Mouse (Mus musculus): Measurements from ENCODE around the gene Cela3a. TPM values are rescaled to one million over a fixed set of nuclear protein-coding genes. Genes with fewer than 3 reads are reported as not detected.
A peak's percentile ranks its signal among the peaks of the same experiment; 100 is the strongest.

The Cela3a gene
- polyA plus RNA-seq, 1 experiment: not detected

DNA sequence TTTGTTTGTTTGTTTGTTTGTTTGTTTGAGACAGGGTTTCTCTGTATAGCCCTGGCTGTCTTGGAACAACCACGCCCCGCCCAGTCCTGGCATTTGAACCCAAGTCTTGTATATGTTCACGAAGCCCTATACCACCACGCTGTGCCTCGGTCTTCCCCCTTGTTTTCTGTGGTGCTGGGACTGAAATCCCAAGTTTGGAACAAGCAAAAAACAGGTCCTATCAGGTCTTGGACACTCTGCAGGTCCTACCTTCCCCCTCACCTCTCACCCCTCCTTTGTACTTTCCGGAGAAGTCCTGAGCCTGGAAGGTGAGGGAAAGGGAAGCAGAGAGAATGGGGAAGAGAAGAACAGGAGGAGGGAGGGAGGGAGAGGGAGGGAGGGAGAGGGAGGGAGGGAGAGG lies 42.6 kb upstream of the Cela3a start:
- WGBS: 89% methylated on average over 6 of the region's 6 CpGs
- Histone ChIP-seq H3K27ac (ENCODE audit: insufficient read depth, low read depth, low read length) (no peak overlapping the region), H3K4me3 (ENCODE audit: insufficient read depth, low read depth, low read length) (no peak overlapping the region), H3K27me3 (replicated peaks; ENCODE audit: control insufficient read depth, insufficient read depth, low read length) (no peaks in the 10 kb centered on the region), H3K36me3 (ENCODE audit: control insufficient read depth, insufficient read depth, low read length) (no peaks in the 10 kb centered on the region), H3K4me1 (ENCODE audit: control insufficient read depth, insufficient read depth, low read length) (peaks cover 3% of the 10 kb centered on the region; the same call in 1 of the 2 replicates)
- TF ChIP-seq POLR2A (IDR thresholded peaks at IDR 0.05; ENCODE audit: low read depth, low read length): no peak
- no peak for TF ChIP-seq CTCF (conservative IDR thresholded peaks at IDR 0.05; ENCODE audit: insufficient read depth, insufficient read length, low read depth, low read length)
- no peak for DNase-seq

DNA sequence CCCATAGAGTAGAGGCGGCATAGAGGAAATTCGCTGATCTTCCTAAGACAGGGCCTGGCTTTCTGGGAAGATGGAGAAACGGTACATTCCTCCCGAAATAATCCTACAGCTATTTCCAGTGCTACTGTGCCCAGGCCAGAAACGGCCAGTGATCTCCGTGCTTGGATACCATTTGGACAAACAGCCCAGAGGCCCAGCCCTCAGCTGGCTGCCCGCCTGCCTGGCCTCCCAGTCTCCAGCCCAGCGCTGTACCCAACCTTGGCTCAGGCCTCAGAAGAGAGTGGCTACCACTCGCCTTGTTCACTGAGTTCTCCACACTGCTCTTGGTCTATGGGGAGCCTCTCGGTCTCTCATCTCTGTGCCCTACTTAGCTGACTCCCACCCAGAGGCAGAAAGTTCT lies 40.1 kb upstream of the Cela3a start:
- WGBS: 79% methylated on average over 10 of the region's 10 CpGs
- DNase-seq: no peak
- no peak overlapping the region for H3K4me3 ChIP-seq (ENCODE audit: insufficient read depth, low read depth, low read length)

DNA sequence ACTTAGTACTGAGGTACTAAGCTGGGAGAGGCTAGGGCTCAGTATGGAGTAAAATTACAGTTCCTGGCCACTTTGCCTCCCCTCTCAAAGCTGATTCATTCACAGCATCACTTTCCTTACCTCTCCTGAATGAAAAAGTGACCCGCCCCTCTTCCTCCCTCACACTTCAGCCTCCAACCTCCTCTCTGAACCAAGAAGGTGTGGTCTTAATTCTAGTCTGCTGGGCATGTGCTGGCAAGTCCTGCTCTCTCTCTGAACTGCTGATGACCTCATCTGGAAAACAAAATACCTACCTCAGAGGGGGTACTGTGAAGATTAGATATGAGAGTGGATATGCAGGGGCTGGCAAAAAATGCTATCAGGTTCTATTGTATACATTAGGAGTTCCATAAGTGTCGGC lies 39.5 kb upstream of the Cela3a start:
- TF ChIP-seq POLR2A (IDR thresholded peaks at IDR 0.05; ENCODE audit: low read depth, low read length) (no peak), CTCF (conservative IDR thresholded peaks at IDR 0.05; ENCODE audit: insufficient read depth, insufficient read length, low read depth, low read length) (no peak)
- H3K36me3 ChIP-seq (ENCODE audit: control insufficient read depth, insufficient read depth, low read length): no peaks in the 10 kb centered on the region
- WGBS: 88% methylated on average over 2 of the region's 2 CpGs
- H3K4me1 ChIP-seq (ENCODE audit: control insufficient read depth, insufficient read depth, low read length): peaks cover 3% of the 10 kb centered on the region; the same call in 1 of the 2 replicates
- H3K27ac ChIP-seq (ENCODE audit: insufficient read depth, low read depth, low read length): no peak overlapping the region
- no peak overlapping the region for H3K4me3 ChIP-seq (ENCODE audit: insufficient read depth, low read depth, low read length)
- no peak for DNase-seq
- no peaks in the 10 kb centered on the region for H3K27me3 ChIP-seq (replicated peaks; ENCODE audit: control insufficient read depth, insufficient read depth, low read length)

More for the DNA sequence above, 40.1 kb upstream of the Cela3a start:
- H3K4me1 ChIP-seq (ENCODE audit: control insufficient read depth, insufficient read depth, low read length): peaks cover 3% of the 10 kb centered on the region; the same call in 1 of the 2 replicates
- H3K27me3 ChIP-seq (replicated peaks; ENCODE audit: control insufficient read depth, insufficient read depth, low read length): no peaks in the 10 kb centered on the region
- H3K27ac ChIP-seq (ENCODE audit: insufficient read depth, low read depth, low read length): no peak overlapping the region
- no peaks in the 10 kb centered on the region for H3K36me3 ChIP-seq (ENCODE audit: control insufficient read depth, insufficient read depth, low read length)
- no peak for TF ChIP-seq CTCF (conservative IDR thresholded peaks at IDR 0.05; ENCODE audit: insufficient read depth, insufficient read length, low read depth, low read length)
- no peak for TF ChIP-seq POLR2A (IDR thresholded peaks at IDR 0.05; ENCODE audit: low read depth, low read length)

DNA sequence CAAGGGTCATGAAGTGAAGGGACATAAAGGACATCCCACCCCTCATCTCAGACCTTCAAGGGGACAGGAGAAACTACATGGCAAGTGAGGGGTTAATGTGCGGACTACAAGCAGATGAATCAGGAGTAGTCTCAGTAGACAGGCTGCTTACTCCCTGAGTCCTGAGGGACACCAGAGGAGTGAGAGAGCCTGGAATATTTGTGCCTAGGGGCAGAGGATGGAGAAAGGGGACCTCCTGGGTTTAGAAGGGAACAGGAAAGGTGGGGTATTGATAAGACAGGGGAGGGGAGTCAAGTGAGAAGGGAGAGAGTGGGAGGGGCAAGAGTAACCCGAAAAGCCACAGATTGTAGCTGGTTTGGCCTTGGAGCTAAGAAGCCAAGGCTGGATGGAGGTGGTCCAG lies 39.0 kb upstream of the Cela3a start:
- Histone ChIP-seq H3K4me3 (ENCODE audit: insufficient read depth, low read depth, low read length) (no peak overlapping the region), H3K27ac (ENCODE audit: insufficient read depth, low read depth, low read length) (no peak overlapping the region), H3K4me1 (ENCODE audit: control insufficient read depth, insufficient read depth, low read length) (peaks cover 3% of the 10 kb centered on the region; the same call in 1 of the 2 replicates), H3K36me3 (ENCODE audit: control insufficient read depth, insufficient read depth, low read length) (no peaks in the 10 kb centered on the region), H3K27me3 (replicated peaks; ENCODE audit: control insufficient read depth, insufficient read depth, low read length) (no peaks in the 10 kb centered on the region)
- 44% methylated on average over 2 of the region's 2 CpGs for WGBS
- no peak for TF ChIP-seq POLR2A (IDR thresholded peaks at IDR 0.05; ENCODE audit: low read depth, low read length)
- TF ChIP-seq CTCF (conservative IDR thresholded peaks at IDR 0.05; ENCODE audit: insufficient read depth, insufficient read length, low read depth, low read length): no peak
- DNase-seq: no peak

DNA sequence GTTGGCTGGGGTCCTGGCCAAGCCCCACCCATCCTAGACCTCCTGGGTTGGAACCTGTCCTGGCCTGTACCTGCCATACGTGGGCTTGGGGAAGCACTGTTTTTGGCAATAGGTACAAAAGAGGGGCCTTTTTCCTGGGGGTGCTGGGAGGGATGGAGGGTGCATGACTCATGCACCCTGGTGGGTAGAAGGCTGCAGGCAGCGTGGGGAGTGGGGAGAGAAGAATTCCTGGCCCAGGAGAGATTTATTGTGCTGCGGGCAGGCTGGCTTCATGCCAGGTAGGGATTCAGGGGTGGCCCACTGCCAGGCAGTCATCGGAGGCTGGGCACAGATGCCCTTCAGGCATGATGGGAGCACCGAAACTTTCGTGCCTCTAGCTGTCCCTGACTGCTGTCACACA lies 38.6 kb upstream of the Cela3a start:
- no peak overlapping the region for H3K4me3 ChIP-seq (ENCODE audit: insufficient read depth, low read depth, low read length)
- H3K27ac ChIP-seq (ENCODE audit: insufficient read depth, low read depth, low read length): no peak overlapping the region
- TF ChIP-seq POLR2A (IDR thresholded peaks at IDR 0.05; ENCODE audit: low read depth, low read length): no peak
- no peak for TF ChIP-seq CTCF (conservative IDR thresholded peaks at IDR 0.05; ENCODE audit: insufficient read depth, insufficient read length, low read depth, low read length)
- no peaks in the 10 kb centered on the region for H3K36me3 ChIP-seq (ENCODE audit: control insufficient read depth, insufficient read depth, low read length)
- no peaks in the 10 kb centered on the region for H3K27me3 ChIP-seq (replicated peaks; ENCODE audit: control insufficient read depth, insufficient read depth, low read length)
- peaks cover 3% of the 10 kb centered on the region; the same call in 1 of the 2 replicates for H3K4me1 ChIP-seq (ENCODE audit: control insufficient read depth, insufficient read depth, low read length)
- 13% methylated on average over 6 of the region's 6 CpGs for WGBS
- DNase-seq: peak; percentile 35

DNA sequence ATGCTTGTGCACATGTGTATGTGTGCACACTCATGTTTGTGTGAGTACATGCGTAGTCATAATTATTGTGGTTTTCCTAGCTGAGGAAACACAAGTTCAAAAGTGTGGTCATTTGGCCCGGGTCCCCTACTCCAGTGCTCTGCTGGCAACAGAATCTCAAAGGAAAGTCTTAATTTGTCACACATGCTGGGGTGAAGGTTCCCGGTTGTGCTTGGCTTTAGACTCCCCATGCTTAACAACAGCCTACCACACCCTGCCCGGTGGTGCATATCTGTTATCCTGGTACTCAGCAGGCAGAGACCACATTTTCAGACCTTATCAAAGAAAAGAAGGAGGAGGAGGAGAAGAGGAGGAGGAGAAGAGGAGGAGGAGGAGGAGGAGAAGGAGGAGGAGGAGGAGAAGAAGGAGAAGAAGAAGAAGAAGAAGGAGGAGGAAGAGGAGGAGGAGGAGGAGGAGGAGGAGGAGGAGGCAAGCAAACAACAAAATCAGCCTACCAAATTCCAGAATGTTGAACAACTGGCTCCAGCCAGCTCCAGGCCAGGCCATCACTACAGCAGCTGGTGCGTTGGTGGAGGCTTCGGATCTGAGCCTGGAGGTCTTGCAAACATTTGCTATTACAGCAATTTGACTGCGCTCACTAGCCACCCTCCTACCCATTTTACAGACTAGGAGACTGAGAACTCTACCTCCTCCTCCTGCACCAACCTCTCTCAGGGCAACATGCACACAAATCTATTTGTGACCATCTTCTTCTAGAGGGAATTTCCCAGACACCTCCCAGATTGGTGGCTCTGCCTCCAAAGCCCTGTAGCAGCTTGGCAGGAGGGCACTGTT lies 38.0 kb upstream of the Cela3a start:
- Histone ChIP-seq H3K4me3 (ENCODE audit: insufficient read depth, low read depth, low read length) (no peak overlapping the region), H3K36me3 (ENCODE audit: control insufficient read depth, insufficient read depth, low read length) (no peaks in the 10 kb centered on the region), H3K27ac (ENCODE audit: insufficient read depth, low read depth, low read length) (no peak overlapping the region), H3K4me1 (ENCODE audit: control insufficient read depth, insufficient read depth, low read length) (peaks cover 3% of the 10 kb centered on the region; the same call in 1 of the 2 replicates), H3K27me3 (replicated peaks; ENCODE audit: control insufficient read depth, insufficient read depth, low read length) (no peaks in the 10 kb centered on the region)
- WGBS: 51% methylated on average over 7 of the region's 7 CpGs
- DNase-seq: peak; percentile 48
- TF ChIP-seq POLR2A (IDR thresholded peaks at IDR 0.05; ENCODE audit: low read depth, low read length) (no peak), CTCF (conservative IDR thresholded peaks at IDR 0.05; ENCODE audit: insufficient read depth, insufficient read length, low read depth, low read length) (no peak)

DNA sequence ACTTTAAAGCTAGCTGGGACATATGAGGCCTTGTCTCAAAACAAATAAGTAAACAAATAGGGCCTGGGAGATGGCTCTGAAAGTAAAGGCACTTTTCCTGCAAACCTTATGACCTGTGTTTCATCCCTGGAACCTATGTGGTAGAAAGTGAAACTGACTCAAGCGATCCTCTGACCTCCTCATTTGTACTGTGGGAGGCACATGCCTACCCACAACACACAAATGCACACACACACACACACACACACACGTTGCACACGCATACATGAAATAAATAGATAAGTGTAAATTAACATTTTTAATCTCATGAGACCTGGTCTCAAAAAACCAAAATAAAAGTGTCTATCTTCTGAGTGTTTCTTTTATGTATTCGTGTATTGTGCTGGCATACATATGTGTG lies 36.3 kb upstream of the Cela3a start:
- no peaks in the 10 kb centered on the region for H3K27me3 ChIP-seq (replicated peaks; ENCODE audit: control insufficient read depth, insufficient read depth, low read length)
- TF ChIP-seq CTCF (conservative IDR thresholded peaks at IDR 0.05; ENCODE audit: insufficient read depth, insufficient read length, low read depth, low read length) (no peak), POLR2A (IDR thresholded peaks at IDR 0.05; ENCODE audit: low read depth, low read length) (no peak)
- WGBS: 89% methylated on average over 4 of the region's 4 CpGs
- no peak overlapping the region for H3K4me3 ChIP-seq (ENCODE audit: insufficient read depth, low read depth, low read length)
- peaks cover 3% of the 10 kb centered on the region; the same call in 1 of the 2 replicates for H3K4me1 ChIP-seq (ENCODE audit: control insufficient read depth, insufficient read depth, low read length)
- no peak for DNase-seq
- H3K36me3 ChIP-seq (ENCODE audit: control insufficient read depth, insufficient read depth, low read length): no peaks in the 10 kb centered on the region
- no peak overlapping the region for H3K27ac ChIP-seq (ENCODE audit: insufficient read depth, low read depth, low read length)

Measured in kidney, adult 2 months (tissue).